ENCODE assay signal across 18 mouse cellular contexts in genomic region chr16:18486126-18486525, GRCm38 (mm10).
"Had no signal": no experiment of that assay in that cellular context is flagged by ENCODE, and none has a peak within 500 bp of the region (broad histone marks: within the 10 kb centered on the region; RNA-seq: fewer than 3 reads in every experiment).

No protein-coding gene starts in this region.

- ATAC-seq: liver, embryonic 12.5 days; midbrain, embryonic 13.5 days; midbrain, embryonic 16.5 days had no signal

- DNase-seq: kidney, adult 8-10 months; kidney, postnatal 10 days; kidney, postnatal 36 days; liver; lung, adult 18-20 months; lung, postnatal 10 days; lung, postnatal 36 days; thymus, adult 2 months; thymus, postnatal 25 days had no signal

- H3K4me3 ChIP-seq: kidney, embryonic 15.5 days; limb, embryonic 10.5 days; limb, embryonic 13.5 days; liver, embryonic 12.5 days; liver, embryonic 15.5 days; lung, embryonic 15.5 days; midbrain, embryonic 13.5 days had no signal

- H3K9ac ChIP-seq: kidney, embryonic 15.5 days; limb, embryonic 13.5 days; liver, embryonic 12.5 days; liver, embryonic 15.5 days; lung, embryonic 15.5 days; midbrain, embryonic 13.5 days had no signal

- H3K4me1 ChIP-seq: kidney, embryonic 15.5 days; liver, embryonic 15.5 days; lung, embryonic 15.5 days had no signal

- H3K27ac ChIP-seq: kidney, embryonic 15.5 days; limb, embryonic 10.5 days; limb, embryonic 13.5 days; liver, embryonic 12.5 days; liver, embryonic 15.5 days; lung, embryonic 15.5 days; midbrain, embryonic 13.5 days; stomach, postnatal 0 days had no signal

- H3K4me2 ChIP-seq: kidney, embryonic 15.5 days; limb, embryonic 13.5 days; liver, embryonic 12.5 days; liver, embryonic 15.5 days; lung, embryonic 15.5 days; midbrain, embryonic 13.5 days had no signal

- H3K27me3 ChIP-seq: kidney, embryonic 15.5 days; limb, embryonic 13.5 days; liver, embryonic 12.5 days; liver, embryonic 15.5 days; lung, embryonic 15.5 days; midbrain, embryonic 13.5 days had no signal

- H3K36me3 ChIP-seq: kidney, embryonic 15.5 days; limb, embryonic 10.5 days; limb, embryonic 13.5 days; lung, embryonic 15.5 days; midbrain, embryonic 13.5 days had no signal

- H3K9me3 ChIP-seq: kidney, embryonic 15.5 days; limb, embryonic 10.5 days; limb, embryonic 13.5 days; liver, embryonic 12.5 days; liver, embryonic 15.5 days; lung, embryonic 15.5 days; midbrain, embryonic 13.5 days had no signal
